Mouse (Mus musculus): Measurements from ENCODE around the gene Abcb4. TPM values are rescaled to one million over a fixed set of nuclear protein-coding genes. Genes with fewer than 3 reads are reported as not detected.
"Not testable (repeated sequence)": the region's sequence is repeated elsewhere in the genome, so short reads cannot be mapped to it uniquely, and the experiment has no call there.

Gene Abcb4
- polyA plus RNA-seq, 2 experiments = 25.1 to 27.1 TPM

GRCm38 (mm10) chr5:8999108-8999507 is 105.6 kb downstream of the Abcb4 start:
- H3K4me2 ChIP-seq (ENCODE audit: low read depth) = no peak overlapping the region
- ATAC-seq (ENCODE audit: insufficient read depth) (no peak), DNase-seq (ENCODE audit: low read depth in 3 of 3, low spot score in 3 of 3) (no peak)
- no peak overlapping the region for H3K9ac ChIP-seq (replicated peaks)
- peaks cover 0 to 11% of the 10 kb centered on the region in 2 experiments; a peak in 3 of 4 replicates for H3K4me1 ChIP-seq (replicated peaks; ENCODE audit: control insufficient read depth in 2 of 2, insufficient read depth in 2 of 2, low read length in 1 of 2)
- TF ChIP-seq CTCF (IDR thresholded peaks at IDR 0.05; ENCODE audit: low read depth) (no peak), EP300 (IDR thresholded peaks at IDR 0.05; ENCODE audit: low read depth) (no peak)
- no peaks in the 10 kb centered on the region for H3K27me3 ChIP-seq (ENCODE audit: control insufficient read depth, insufficient read depth, low read length)
- H3K36me3 ChIP-seq (replicated peaks; ENCODE audit: control insufficient read depth, insufficient read depth, low read depth) = no peaks in the 10 kb centered on the region
- H3K9me3 ChIP-seq (ENCODE audit: control insufficient read depth, low read length) = no peaks in the 10 kb centered on the region
- H3K27ac ChIP-seq = no peak overlapping the region
- WGBS (ENCODE audit: insufficient replicate concordance) = 39% methylated on average over 4 of the region's 4 CpGs
- H3K4me3 ChIP-seq (ENCODE audit: insufficient read depth in 1 of 2, low read depth in 2 of 2, low read length in 2 of 2) = no peak overlapping the region

GRCm38 (mm10) chr5:9000006-9000405 is 106.5 kb downstream of the Abcb4 start:
- not testable (repeated sequence) for H3K4me2 ChIP-seq (ENCODE audit: low read depth); H3K4me3 ChIP-seq (ENCODE audit: insufficient read depth in 1 of 2, low read depth in 2 of 2, low read length in 2 of 2); H3K9ac ChIP-seq (replicated peaks); H3K36me3 ChIP-seq (replicated peaks; ENCODE audit: control insufficient read depth, insufficient read depth, low read depth); H3K27ac ChIP-seq; H3K9me3 ChIP-seq (ENCODE audit: control insufficient read depth, low read length); DNase-seq (ENCODE audit: low read depth in 3 of 3, low spot score in 3 of 3); ATAC-seq (ENCODE audit: insufficient read depth); H3K27me3 ChIP-seq (ENCODE audit: control insufficient read depth, insufficient read depth, low read length)
- H3K4me1 ChIP-seq (replicated peaks; ENCODE audit: control insufficient read depth in 2 of 2, insufficient read depth in 2 of 2, low read length in 1 of 2) = peaks cover 0 to 11% of the 10 kb centered on the region in 2 experiments; a peak in 3 of 4 replicates
- 56% methylated on average over 7 of the region's 7 CpGs for WGBS (ENCODE audit: insufficient replicate concordance)

GRCm38 (mm10) chr5:9006585-9006984 is 113.1 kb downstream of the Abcb4 start:
- H3K4me1 ChIP-seq (replicated peaks; ENCODE audit: control insufficient read depth in 2 of 2, insufficient read depth in 2 of 2, low read length in 1 of 2); DNase-seq (ENCODE audit: low read depth in 3 of 3, low spot score in 3 of 3); H3K9ac ChIP-seq (replicated peaks); H3K27me3 ChIP-seq (ENCODE audit: control insufficient read depth, insufficient read depth, low read length); H3K4me3 ChIP-seq (ENCODE audit: insufficient read depth in 1 of 2, low read depth in 2 of 2, low read length in 2 of 2); H3K27ac ChIP-seq; H3K9me3 ChIP-seq (ENCODE audit: control insufficient read depth, low read length); H3K4me2 ChIP-seq (ENCODE audit: low read depth); H3K36me3 ChIP-seq (replicated peaks; ENCODE audit: control insufficient read depth, insufficient read depth, low read depth); ATAC-seq (ENCODE audit: insufficient read depth): not testable (repeated sequence)
- WGBS (ENCODE audit: insufficient replicate concordance) = 39% methylated on average over 3 of the region's 3 CpGs

Other genes starting within 250 kb of the Abcb4 start
- 0.60 and 0.74 TPM in 2 replicates for gene Abcb1a, start 233.6 kb upstream of the Abcb4 start, polyA plus RNA-seq (2012; rRNA removed)
- 0.50 and 0.53 TPM in 2 replicates for gene Abcb1a, start 233.6 kb upstream of the Abcb4 start, polyA plus RNA-seq (2014; fragmentation: Nextera tagmentation; extraction: Ambion mirVana)
- gene Abcb1b, start 95.6 kb upstream of the Abcb4 start, polyA plus RNA-seq (2012; rRNA removed) = 0.20 and 0.22 TPM in 2 replicates
- 0.84 and 0.87 TPM in 2 replicates for gene Abcb1b, start 95.6 kb upstream of the Abcb4 start, polyA plus RNA-seq (2014; fragmentation: Nextera tagmentation; extraction: Ambion mirVana)
- gene Crot, start 103.6 kb downstream of the Abcb4 start, polyA plus RNA-seq (2012; rRNA removed) = 11.1 and 19.7 TPM in 2 replicates
- gene Crot, start 103.6 kb downstream of the Abcb4 start, polyA plus RNA-seq (2014; fragmentation: Nextera tagmentation; extraction: Ambion mirVana) = 49.9 and 51.6 TPM in 2 replicates
- 3.1 and 4.2 TPM in 2 replicates for gene Tmem243, start 207.0 kb downstream of the Abcb4 start, polyA plus RNA-seq (2012; rRNA removed)
- gene Tmem243, start 207.0 kb downstream of the Abcb4 start, polyA plus RNA-seq (2014; fragmentation: Nextera tagmentation; extraction: Ambion mirVana) = 10.6 and 11.3 TPM in 2 replicates